Mouse (Mus musculus): Measurements from ENCODE around the gene Ubqln3. TPM values are rescaled to one million over a fixed set of nuclear protein-coding genes. Genes with fewer than 3 reads are reported as not detected.

Ubqln3 gene
- total RNA-seq (2021) (not detected), polyA plus RNA-seq (2012; rRNA removed) (not detected in 2 replicates)
- long read RNA-seq: 0 reads

- DNase-seq: no peak
Measured at GRCm38 (mm10) chr7:104143179-104143578, at the start of gene Ubqln3. Gene Ubqln3, minus strand, starts transcription at chr7:104143279.

- DNase-seq: no peak
Measured at GRCm38 (mm10) chr7:104191275-104191674, 48.2 kb upstream of the Ubqln3 start.

- no peak for DNase-seq
Measured at GRCm38 (mm10) chr7:104183292-104183691, 40.2 kb upstream of the Ubqln3 start, which contains the start of gene Olfr648. Gene Olfr648, minus strand, starts transcription at chr7:104183392.

GRCm38 (mm10) chr7:104179074-104179473, 36.0 kb upstream of the Ubqln3 start:
- no peak for DNase-seq

- DNase-seq: no peak
Measured at GRCm38 (mm10) chr7:104178422-104179054, 35.5 kb upstream of the Ubqln3 start.

- no peak for DNase-seq
Measured at GRCm38 (mm10) chr7:104175085-104175484, 32.0 kb upstream of the Ubqln3 start.

GRCm38 (mm10) chr7:104169634-104170204, 26.6 kb upstream of the Ubqln3 start:
- DNase-seq: no peak

- no peak for DNase-seq
Measured at GRCm38 (mm10) chr7:104167105-104167504, 24.0 kb upstream of the Ubqln3 start.

GRCm38 (mm10) chr7:104150456-104150855, 7.4 kb upstream of the Ubqln3 start, which contains the start of gene Ubqlnl:
Gene Ubqlnl, minus strand, starts transcription at chr7:104150556.
- no peak for DNase-seq

GRCm38 (mm10) chr7:104137305-104137704, 5.8 kb downstream of the Ubqln3 start, which contains the start of gene Olfr643:
Gene Olfr643, minus strand, starts transcription at chr7:104137405.
- DNase-seq: no peak

- no peak for DNase-seq
Measured at GRCm38 (mm10) chr7:104129726-104130125, 13.4 kb downstream of the Ubqln3 start, which contains the start of gene Ubqln5. Gene Ubqln5, minus strand, starts transcription at chr7:104129826.

GRCm38 (mm10) chr7:104104757-104104972, 38.4 kb downstream of the Ubqln3 start, which contains the start of gene Olfr646:
Gene Olfr646, plus strand, starts transcription at chr7:104104873.
- no peak for DNase-seq

GRCm38 (mm10) chr7:104103913-104104756, 38.9 kb downstream of the Ubqln3 start:
- DNase-seq: no peak

Other genes with a start within 250 kb of the Ubqln3 start
- not detected for gene Olfr64, start 248.8 kb downstream of the Ubqln3 start, total RNA-seq (2021)
- gene Olfr64, start 248.8 kb downstream of the Ubqln3 start, polyA plus RNA-seq (2012; rRNA removed): not detected in 2 replicates
- not detected for gene Olfr65, start 239.8 kb downstream of the Ubqln3 start, total RNA-seq (2021)
- not detected in 2 replicates for gene Olfr65, start 239.8 kb downstream of the Ubqln3 start, polyA plus RNA-seq (2012; rRNA removed)
- gene Olfr631, start 214.5 kb downstream of the Ubqln3 start, total RNA-seq (2021): not detected
- gene Olfr631, start 214.5 kb downstream of the Ubqln3 start, polyA plus RNA-seq (2012; rRNA removed): not detected in 2 replicates
- not detected for gene Olfr632, start 208.9 kb downstream of the Ubqln3 start, total RNA-seq (2021)
- not detected in 2 replicates for gene Olfr632, start 208.9 kb downstream of the Ubqln3 start, polyA plus RNA-seq (2012; rRNA removed)
- not detected for gene Olfr633, start 198.8 kb downstream of the Ubqln3 start, total RNA-seq (2021)
- not detected in 2 replicates for gene Olfr633, start 198.8 kb downstream of the Ubqln3 start, polyA plus RNA-seq (2012; rRNA removed)
- not detected for gene Olfr635, start 172.1 kb downstream of the Ubqln3 start, total RNA-seq (2021)
- not detected in 2 replicates for gene Olfr635, start 172.1 kb downstream of the Ubqln3 start, polyA plus RNA-seq (2012; rRNA removed)
- not detected for gene Olfr638, start 144.5 kb downstream of the Ubqln3 start, total RNA-seq (2021)
- gene Olfr638, start 144.5 kb downstream of the Ubqln3 start, polyA plus RNA-seq (2012; rRNA removed): not detected in 2 replicates
- not detected for gene Olfr639, start 126.0 kb downstream of the Ubqln3 start, total RNA-seq (2021)
- not detected in 2 replicates for gene Olfr639, start 126.0 kb downstream of the Ubqln3 start, polyA plus RNA-seq (2012; rRNA removed)
- gene Olfr640, start 117.7 kb downstream of the Ubqln3 start, total RNA-seq (2021): not detected
- gene Olfr640, start 117.7 kb downstream of the Ubqln3 start, polyA plus RNA-seq (2012; rRNA removed): not detected in 2 replicates
- gene Olfr641, start 107.8 kb downstream of the Ubqln3 start, total RNA-seq (2021): not detected
- gene Olfr641, start 107.8 kb downstream of the Ubqln3 start, polyA plus RNA-seq (2012; rRNA removed): not detected in 2 replicates
- gene Olfr642, start 90.6 kb downstream of the Ubqln3 start, total RNA-seq (2021): not detected
- gene Olfr642, start 90.6 kb downstream of the Ubqln3 start, polyA plus RNA-seq (2012; rRNA removed): not detected in 2 replicates
- gene 4930516K23Rik, start 81.8 kb downstream of the Ubqln3 start, total RNA-seq (2021): not detected
- gene 4930516K23Rik, start 81.8 kb downstream of the Ubqln3 start, polyA plus RNA-seq (2012; rRNA removed): not detected in 2 replicates
- not detected for gene Olfr644, start 71.4 kb downstream of the Ubqln3 start, total RNA-seq (2021)
- gene Olfr644, start 71.4 kb downstream of the Ubqln3 start, polyA plus RNA-seq (2012; rRNA removed): not detected in 2 replicates
- gene Olfr645, start 57.8 kb downstream of the Ubqln3 start, total RNA-seq (2021): not detected
- not detected in 2 replicates for gene Olfr645, start 57.8 kb downstream of the Ubqln3 start, polyA plus RNA-seq (2012; rRNA removed)
- gene Olfr646, start 38.4 kb downstream of the Ubqln3 start, total RNA-seq (2021): not detected
- gene Olfr646, start 38.4 kb downstream of the Ubqln3 start, polyA plus RNA-seq (2012; rRNA removed): not detected in 2 replicates
- not detected for gene Ubqln5, start 13.5 kb downstream of the Ubqln3 start, total RNA-seq (2021)
- gene Ubqln5, start 13.5 kb downstream of the Ubqln3 start, polyA plus RNA-seq (2012; rRNA removed): not detected in 2 replicates
- gene Olfr643, start 5.9 kb downstream of the Ubqln3 start, total RNA-seq (2021): not detected
- gene Olfr643, start 5.9 kb downstream of the Ubqln3 start, polyA plus RNA-seq (2012; rRNA removed): not detected in 2 replicates
- not detected for gene Ubqlnl, start 7.3 kb upstream of the Ubqln3 start, total RNA-seq (2021)
- not detected in 2 replicates for gene Ubqlnl, start 7.3 kb upstream of the Ubqln3 start, polyA plus RNA-seq (2012; rRNA removed)
- gene Olfm5, start 21.6 kb upstream of the Ubqln3 start, total RNA-seq (2021): not detected
- not detected in 2 replicates for gene Olfm5, start 21.6 kb upstream of the Ubqln3 start, polyA plus RNA-seq (2012; rRNA removed)
- not detected for gene Olfr648, start 40.1 kb upstream of the Ubqln3 start, total RNA-seq (2021)
- gene Olfr648, start 40.1 kb upstream of the Ubqln3 start, polyA plus RNA-seq (2012; rRNA removed): 0.04 TPM in 1 of 2 replicates, not detected in the other
- gene Olfr649, start 52.7 kb upstream of the Ubqln3 start, total RNA-seq (2021): not detected
- gene Olfr649, start 52.7 kb upstream of the Ubqln3 start, polyA plus RNA-seq (2012; rRNA removed): not detected in 2 replicates
- gene Trim6, start 75.5 kb upstream of the Ubqln3 start, total RNA-seq (2021): under 1 TPM; 0.12 to 0.66 TPM
- gene Trim6, start 75.5 kb upstream of the Ubqln3 start, polyA plus RNA-seq (2012; rRNA removed): 0.09 and 0.36 TPM in 2 replicates
- gene Trim34a, start 101.2 kb upstream of the Ubqln3 start, total RNA-seq (2021): 1 to 10 TPM; 6.5 to 6.8 TPM
- 4.0 and 4.6 TPM in 2 replicates for gene Trim34a, start 101.2 kb upstream of the Ubqln3 start, polyA plus RNA-seq (2012; rRNA removed)
- 1 to 10 TPM; 3.5 to 3.8 TPM for gene Trim5, start 144.8 kb upstream of the Ubqln3 start, total RNA-seq (2021)
- 0.22 and 0.47 TPM in 2 replicates for gene Trim5, start 144.8 kb upstream of the Ubqln3 start, polyA plus RNA-seq (2012; rRNA removed)
- 10 to 100 TPM in 1 of 2 experiments, 1 to 10 TPM in 1; 9.1 to 12.5 TPM for gene Trim12a, start 172.2 kb upstream of the Ubqln3 start, total RNA-seq (2021)
- gene Trim12a, start 172.2 kb upstream of the Ubqln3 start, polyA plus RNA-seq (2012; rRNA removed): 1.4 and 1.7 TPM in 2 replicates
- gene Trim34b, start 186.2 kb upstream of the Ubqln3 start, total RNA-seq (2021): under 1 TPM; 0.38 to 0.46 TPM
- gene Trim34b, start 186.2 kb upstream of the Ubqln3 start, polyA plus RNA-seq (2012; rRNA removed): 0.54 and 1.7 TPM in 2 replicates
- 1 to 10 TPM; 9.2 to 9.8 TPM for gene Trim12c, start 210.1 kb upstream of the Ubqln3 start, total RNA-seq (2021)
- 2.0 and 2.2 TPM in 2 replicates for gene Trim12c, start 210.1 kb upstream of the Ubqln3 start, polyA plus RNA-seq (2012; rRNA removed)
- gene Trim30b, start 226.6 kb upstream of the Ubqln3 start, total RNA-seq (2021): under 1 TPM; 0.09 to 0.17 TPM
- gene Trim30b, start 226.6 kb upstream of the Ubqln3 start, polyA plus RNA-seq (2012; rRNA removed): not detected in 2 replicates

Measured in adrenal gland, adult 2 months (tissue).